Mouse (Mus musculus) cortical plate, adult 2 months (tissue): ENCODE measurements around the gene Camk2b.

ENCODE experiments used
- CTCF ChIP-seq: fragments of 200-500 bp; IDR thresholded peaks from 2 replicates; pipeline ENCODE4 v1.5.1; 2011; ENCODE audit warnings: mild to moderate bottlenecking, control low read depth, low read length; ENCODE audit not compliant: insufficient read depth; ENCODE audit errors: extremely low read depth
- POLR2A ChIP-seq: fragments of 200-500 bp; IDR thresholded peaks from 2 replicates; pipeline ENCODE4 v1.6.1; 2011; ENCODE audit warnings: mild to moderate bottlenecking, low read length, control low read depth; ENCODE audit not compliant: insufficient read depth; ENCODE audit errors: extremely low read depth

GRCm38 (mm10) chr11:5988126-5988525, 78.0 kb downstream of the Camk2b start:
- TF ChIP-seq POLR2A (no peak), CTCF (no peak)
